Comparison of ENCODE assay signal across 10 mouse cellular contexts in the genomic region with DNA sequence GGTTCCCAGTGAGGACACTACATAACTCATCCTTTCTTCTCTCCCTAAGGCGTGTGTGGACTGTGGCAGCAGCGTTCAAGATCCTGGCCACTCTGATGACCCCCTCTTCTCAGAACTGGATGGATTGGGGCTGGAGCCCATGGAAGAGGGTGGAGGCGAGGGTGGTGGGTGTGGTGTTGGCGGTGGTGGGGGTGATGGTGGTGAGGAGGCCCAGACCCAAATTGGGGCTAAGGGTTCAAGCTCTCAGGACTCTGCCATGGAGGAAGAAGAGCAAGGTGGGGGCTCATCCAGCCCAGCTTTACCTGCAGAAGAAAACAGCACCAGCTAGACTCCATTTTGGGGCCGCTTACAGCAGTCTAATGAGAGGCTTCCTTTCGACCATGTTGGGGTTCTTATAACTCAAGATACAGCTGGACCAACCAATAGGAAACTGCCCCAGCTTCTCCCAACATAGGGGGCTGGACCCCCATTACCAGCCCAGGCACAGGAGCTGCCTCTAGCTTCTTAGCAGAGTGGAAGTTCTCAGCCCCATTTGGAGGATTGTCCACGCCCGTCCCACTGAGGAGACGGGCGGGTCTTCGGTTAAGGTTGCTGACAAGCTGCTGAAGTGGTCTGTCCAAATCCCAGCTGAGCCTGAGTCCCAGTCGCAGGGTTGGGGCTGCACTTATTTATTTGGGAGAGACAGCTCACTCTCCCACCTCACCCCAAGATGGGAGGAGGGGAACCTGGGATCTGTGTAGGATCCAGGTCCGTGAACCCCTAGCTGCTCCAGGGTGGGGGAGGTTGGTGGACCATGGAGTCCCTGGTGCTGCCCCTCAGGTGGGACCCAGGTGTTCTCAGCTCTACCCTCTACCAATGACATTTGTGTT. TPM values are rescaled to one million over a fixed set of nuclear protein-coding genes. Genes with fewer than 3 reads are reported as not detected.
DNase-seq lines count a peak whose midpoint lies in the region; ATAC-seq and TF ChIP-seq lines count a peak whose summit lies in the region.
"Had no signal": no experiment of that assay in that cellular context is flagged by ENCODE, and none has a peak within 500 bp of the region (broad histone marks: within the 10 kb centered on the region; RNA-seq: fewer than 3 reads in every experiment).

No protein-coding gene starts in this region.

- TF ChIP-seq POLR2A in myocyte (IDR thresholded peaks at IDR 0.05; ENCODE audit: insufficient read length, low read depth), result no peak

- WGBS in midbrain, embryonic 13.5 days, result 80% methylated on average over 13 of the region's 13 CpGs
- WGBS in midbrain, embryonic 14.5 days, result 85% methylated on average over 13 of the region's 13 CpGs

- H3K4me3 ChIP-seq in midbrain, embryonic 13.5 days (replicated peaks), result no peak overlapping the region
- H3K4me3 ChIP-seq in midbrain, embryonic 14.5 days (replicated peaks; ENCODE audit: low read depth, low read length), result no peak overlapping the region
- no peak overlapping the region for H3K4me3 ChIP-seq in myocyte

- no peaks in the 10 kb centered on the region for H3K9me3 ChIP-seq in midbrain, embryonic 13.5 days
- H3K9me3 ChIP-seq in midbrain, embryonic 14.5 days (ENCODE audit: control insufficient read depth, low read length), result no peaks in the 10 kb centered on the region
- H3K9me3 ChIP-seq: limb, embryonic 13.5 days had no signal

- no peak overlapping the region; the same call in 1 of the 2 replicates for H3K9ac ChIP-seq in midbrain, embryonic 13.5 days (replicated peaks)
- H3K9ac ChIP-seq in midbrain, embryonic 14.5 days (replicated peaks; ENCODE audit: low read length), result no peak overlapping the region
- H3K9ac ChIP-seq: limb, embryonic 13.5 days had no signal

- ATAC-seq in midbrain, embryonic 13.5 days, result peak; percentile 32; the same call in 1 of the 2 replicates
- ATAC-seq in midbrain, embryonic 14.5 days (ENCODE audit: low FRiP score, low TSS enrichment), result no peak; the same call in 1 of the 2 replicates

- peaks cover 15% of the 10 kb centered on the region; the same call in 1 of the 2 replicates for H3K27me3 ChIP-seq in midbrain, embryonic 13.5 days
- H3K27me3 ChIP-seq in midbrain, embryonic 14.5 days (ENCODE audit: control insufficient read depth, insufficient read depth, low read length), result no peaks in the 10 kb centered on the region
- H3K27me3 ChIP-seq in myocyte (ENCODE audit: control insufficient read depth, insufficient read depth, insufficient read length), result no peaks in the 10 kb centered on the region

- peaks cover 14% of the 10 kb centered on the region; the same call in 1 of the 2 replicates for H3K4me1 ChIP-seq in midbrain, embryonic 13.5 days (replicated peaks)
- no peaks in the 10 kb centered on the region for H3K4me1 ChIP-seq in midbrain, embryonic 14.5 days (ENCODE audit: control insufficient read depth, insufficient read depth, low read length)

- peak; percentile 33 to 59 for DNase-seq in adrenal gland, adult (ENCODE audit: inconsistent age in 2 of 2, low spot score in 1 of 2)
- DNase-seq in adrenal gland, postnatal 25 days, result no peak
- DNase-seq in heart, postnatal 4 days, result peak; percentile 32
- DNase-seq in heart, postnatal 14 days, result no peak
- no peak for DNase-seq in midbrain, embryonic 14.5 days
- no peak for DNase-seq in urinary bladder, postnatal 14 days (ENCODE audit: low spot score)

- no peak overlapping the region for H3ac ChIP-seq in myocyte (ENCODE audit: control insufficient read depth, insufficient read length)

- H3K27ac ChIP-seq in midbrain, embryonic 13.5 days, result no peak overlapping the region
- no peak overlapping the region for H3K27ac ChIP-seq in midbrain, embryonic 14.5 days (replicated peaks; ENCODE audit: low read depth, low read length)
- H3K27ac ChIP-seq: limb, embryonic 13.5 days had no signal

- intact Hi-C loops in heart, postnatal 14 days (cut with DNase I), result loop anchor here (1.0 to 10.0 kb wide), 2 partner anchors 8 to 806 kb away; a partner anchor contains a TSS

- no peaks in the 10 kb centered on the region for H3K79me2 ChIP-seq in myocyte (ENCODE audit: control insufficient read depth, insufficient read depth)

- peaks cover 53% of the 10 kb centered on the region for H3K36me3 ChIP-seq in midbrain, embryonic 13.5 days
- H3K36me3 ChIP-seq in midbrain, embryonic 14.5 days (ENCODE audit: control insufficient read depth, insufficient read depth, low read length), result peaks cover 52% of the 10 kb centered on the region
- peaks cover 17% of the 10 kb centered on the region for H3K36me3 ChIP-seq in myocyte (ENCODE audit: control insufficient read depth, insufficient read depth)

- H3K4me2 ChIP-seq in midbrain, embryonic 13.5 days (replicated peaks), result no peak overlapping the region
- H3K4me2 ChIP-seq in midbrain, embryonic 14.5 days (ENCODE audit: low read length), result no peak overlapping the region
- H3K4me2 ChIP-seq in myocyte (ENCODE audit: low read depth), result no peak overlapping the region

TF ChIP-seq in myocyte, 11 proteins besides CTCF, POLR2A, EP300 and RAD21:
- TF ChIP-seq E2F4 (IDR thresholded peaks at IDR 0.05; ENCODE audit: insufficient read depth) (no peak), POLR2AphosphoS2 (IDR thresholded peaks at IDR 0.05; ENCODE audit: insufficient read length, low read depth) (peak; percentile 9)

RNA-seq across cellular contexts. Expression of a gene that starts 10.9 kb away (rescaled TPM):
- not detected in 2 replicates for total RNA-seq in adrenal gland, postnatal 25 days (2021)
- under 1 TPM; 0.23 to 0.29 TPM for total RNA-seq in heart, postnatal 4 days (2021)
- under 1 TPM; 0.14 to 0.32 TPM for total RNA-seq in heart, postnatal 14 days (2021)
- polyA plus RNA-seq in midbrain, embryonic 13.5 days (2015; fragmentation: Nextera tagmentation; extraction: Ambion mirVana), result 0.10 and 0.26 TPM in 2 replicates
- polyA plus RNA-seq in midbrain, embryonic 14.5 days (2014; fragmentation: Nextera tagmentation; extraction: Ambion mirVana), result 0.26 and 0.78 TPM in 2 replicates
- 0.28 TPM for polyA plus RNA-seq in myocyte (2012; fragmentation: generic; extraction: Trizol)

RNA-seq across cellular contexts. Expression of a gene that starts 13.1 kb away (rescaled TPM):
- total RNA-seq in adrenal gland, postnatal 25 days (2021), result 1.2 and 1.6 TPM in 2 replicates
- under 1 TPM; 0.29 to 0.65 TPM for total RNA-seq in heart, postnatal 4 days (2021)
- under 1 TPM; 0.33 to 0.44 TPM for total RNA-seq in heart, postnatal 14 days (2021)
- 0.28 TPM in 1 of 2 replicates, not detected in the other for polyA plus RNA-seq in midbrain, embryonic 13.5 days (2015; fragmentation: Nextera tagmentation; extraction: Ambion mirVana)
- 0.22 and 0.23 TPM in 2 replicates for polyA plus RNA-seq in midbrain, embryonic 14.5 days (2014; fragmentation: Nextera tagmentation; extraction: Ambion mirVana)
- polyA plus RNA-seq in myocyte (2012; fragmentation: generic; extraction: Trizol), result 0.78 TPM
- polyA plus RNA-seq: forebrain, embryonic 11.5 days had no signal

RNA-seq across cellular contexts. Expression of a gene that starts 14.2 kb away (rescaled TPM):
- 66.5 and 84.7 TPM in 2 replicates for total RNA-seq in adrenal gland, postnatal 25 days (2021)
- 10 to 100 TPM; 42.6 to 55.6 TPM for total RNA-seq in heart, postnatal 4 days (2021)
- 100 to 1,000 TPM; 100 to 103 TPM for total RNA-seq in heart, postnatal 14 days (2021)
- polyA plus RNA-seq in midbrain, embryonic 13.5 days (2015; fragmentation: Nextera tagmentation; extraction: Ambion mirVana), result 8.6 and 10.5 TPM in 2 replicates
- 9.3 and 13.1 TPM in 2 replicates for polyA plus RNA-seq in midbrain, embryonic 14.5 days (2014; fragmentation: Nextera tagmentation; extraction: Ambion mirVana)
- 8.9 TPM for polyA plus RNA-seq in myocyte (2012; fragmentation: generic; extraction: Trizol)

RNA-seq across cellular contexts. Expression of a gene that starts 16.4 kb away (rescaled TPM):
- 0.64 and 2.8 TPM in 2 replicates for total RNA-seq in adrenal gland, postnatal 25 days (2021)
- total RNA-seq in heart, postnatal 4 days (2021), result under 1 TPM in 1 of 2 experiments, not detected in 1; 0.45 TPM
- not detected for total RNA-seq in heart, postnatal 14 days (2021)
- 0.39 and 0.43 TPM in 2 replicates for polyA plus RNA-seq in midbrain, embryonic 13.5 days (2015; fragmentation: Nextera tagmentation; extraction: Ambion mirVana)
- 2.8 and 3.2 TPM in 2 replicates for polyA plus RNA-seq in midbrain, embryonic 14.5 days (2014; fragmentation: Nextera tagmentation; extraction: Ambion mirVana)
- polyA plus RNA-seq in myocyte (2012; fragmentation: generic; extraction: Trizol), result 0.01 TPM
- polyA plus RNA-seq: forebrain, embryonic 11.5 days had no signal

RNA-seq across cellular contexts. Expression of a gene that starts 21.0 kb away (rescaled TPM):
- total RNA-seq in adrenal gland, postnatal 25 days (2021), result 143 and 163 TPM in 2 replicates
- total RNA-seq in heart, postnatal 4 days (2021), result 10 to 100 TPM; 80.2 to 84.6 TPM
- 10 to 100 TPM; 68.8 to 72.6 TPM for total RNA-seq in heart, postnatal 14 days (2021)
- 175 and 188 TPM in 2 replicates for polyA plus RNA-seq in midbrain, embryonic 13.5 days (2015; fragmentation: Nextera tagmentation; extraction: Ambion mirVana)
- polyA plus RNA-seq in midbrain, embryonic 14.5 days (2014; fragmentation: Nextera tagmentation; extraction: Ambion mirVana), result 258 and 260 TPM in 2 replicates
- 51.8 TPM for polyA plus RNA-seq in myocyte (2012; fragmentation: generic; extraction: Trizol)

Comparison
In these comparisons a context has a peak if more than half of its experiments do, and no peak if none do; other contexts are left out.
1. DNase-seq: peak in adrenal gland, adult (2 of 2) and heart, postnatal 4 days (single experiment); none in adrenal gland, postnatal 25 days (single experiment), heart, postnatal 14 days (0 of 2), midbrain, embryonic 14.5 days (single experiment) and urinary bladder, postnatal 14 days (single experiment).